Mouse (Mus musculus) spleen, postnatal 14 days (tissue): ENCODE measurements around the gene Crnn.

ENCODE experiments used
- DNase-seq, 2 experiments: peaks; one replicate each; pipeline ENCODE4 v3.0.0; 2021 to 2022; ENCODE audit warnings: low spot score in 2 of 2

Crnn gene

DNA sequence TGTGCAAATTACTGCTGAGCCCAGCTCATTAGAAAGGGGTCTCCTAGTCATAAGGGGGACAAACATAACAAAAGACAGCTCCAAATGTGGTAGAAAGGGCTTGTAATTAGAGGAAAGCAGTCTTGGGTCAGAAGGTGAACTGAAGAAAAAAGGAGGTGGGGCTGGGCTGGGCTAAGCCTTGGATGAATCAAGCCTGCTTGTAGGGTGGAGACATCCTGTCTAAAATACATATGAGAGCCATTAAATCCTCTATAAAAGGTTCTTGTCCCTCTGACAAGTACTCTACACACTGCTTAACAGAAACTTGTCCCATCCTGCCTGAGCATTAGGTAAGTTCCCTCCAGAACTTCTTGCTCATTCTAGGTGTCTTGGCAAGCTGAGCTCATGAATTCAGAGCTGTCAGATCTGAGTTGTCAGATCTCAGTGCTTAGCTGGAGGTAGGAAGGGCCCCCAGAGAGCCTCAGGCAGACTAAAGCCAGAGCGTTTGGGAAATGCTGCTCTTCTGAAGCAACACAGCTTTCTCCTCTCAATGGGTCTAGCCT is at the start of gene Crnn:
Crnn (plus strand) TSS at position 278 of the 542 bp plus-strand sequence.
- no peak for DNase-seq

- no peak for DNase-seq
Observed at GRCm38 (mm10) chr3:93096447-93096846, 48.1 kb upstream of the Crnn start.

DNA sequence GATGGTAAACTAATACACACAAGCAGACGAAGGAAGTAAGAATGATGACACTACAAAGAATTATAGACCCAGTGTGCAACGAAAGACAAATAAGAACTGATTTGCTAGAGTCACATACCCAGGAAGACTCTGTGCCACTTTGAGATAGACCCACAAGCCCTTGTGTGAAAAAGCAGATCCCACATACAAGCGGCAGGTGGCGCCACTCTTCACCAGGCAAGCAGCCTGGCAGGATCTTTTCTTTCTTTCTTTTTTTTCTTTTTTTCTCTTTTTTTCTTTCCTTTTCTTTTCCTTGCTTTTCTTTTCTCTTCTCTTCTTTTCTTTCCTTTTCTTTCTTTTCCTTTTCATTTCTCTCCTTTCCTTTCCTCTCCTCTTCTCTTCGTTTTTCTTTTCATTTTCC is 32.9 kb upstream of the Crnn start:
- no peak for DNase-seq

DNA sequence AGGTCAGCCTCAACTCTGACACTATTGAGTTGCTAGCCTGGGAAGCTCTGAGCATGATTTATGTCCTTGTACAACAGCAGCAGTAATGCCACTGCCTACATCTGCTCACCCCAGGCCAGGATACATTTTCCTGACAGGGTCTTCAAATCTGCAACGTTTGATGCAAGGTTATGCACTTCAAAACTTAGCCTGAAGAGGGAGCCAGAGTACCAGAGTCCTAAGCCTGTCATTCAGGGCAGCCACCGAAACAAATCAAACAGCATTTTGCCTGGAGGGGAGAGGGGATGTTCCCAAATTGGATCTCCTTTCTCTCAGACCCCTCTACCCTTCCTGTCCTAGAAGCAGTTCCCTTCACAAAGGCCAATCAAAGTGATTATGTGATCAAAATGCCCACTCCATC is 30.1 kb upstream of the Crnn start:
- no peak for DNase-seq

- no peak for DNase-seq
Observed at GRCm38 (mm10) chr3:93119101-93119500, 25.5 kb upstream of the Crnn start.

DNA sequence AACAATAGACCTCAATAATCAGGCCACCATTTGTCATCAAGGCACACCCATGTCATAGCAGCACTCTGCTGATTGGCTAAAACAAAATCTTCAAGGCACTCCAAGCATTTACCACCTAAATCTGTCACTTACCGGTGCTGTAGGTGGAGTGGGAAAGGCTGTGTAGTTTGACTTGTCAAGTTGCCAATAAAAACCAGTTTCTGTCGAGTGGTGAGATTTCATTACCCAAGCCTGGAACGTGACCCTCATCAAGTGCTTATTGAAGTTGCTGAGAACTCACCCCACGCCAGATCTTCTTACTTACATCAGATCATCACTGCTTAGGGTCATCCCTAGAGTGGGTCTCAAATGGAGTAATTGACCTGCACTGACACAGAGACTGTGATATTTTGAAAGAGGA is 16.5 kb upstream of the Crnn start:
- no peak for DNase-seq

DNA sequence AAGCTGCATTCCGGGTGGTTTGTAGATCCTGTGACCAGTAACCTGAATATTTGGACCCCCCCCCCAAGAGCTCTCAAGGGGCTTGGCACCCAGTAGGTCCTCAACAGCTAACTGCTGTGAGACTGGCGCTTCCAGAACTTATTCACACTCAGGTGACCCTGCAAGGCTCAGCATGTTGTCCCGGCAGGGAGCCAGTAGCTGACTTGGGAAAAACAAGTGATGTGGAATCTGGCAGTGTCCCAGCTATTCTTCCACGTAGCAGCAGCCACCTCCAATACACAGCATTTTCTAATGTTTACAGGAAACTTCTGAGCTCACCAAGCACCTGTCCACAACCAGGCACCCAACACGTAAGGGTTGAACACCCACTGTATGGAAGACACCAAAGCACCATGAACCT is 15.5 kb upstream of the Crnn start:
- DNase-seq: no peak

DNA sequence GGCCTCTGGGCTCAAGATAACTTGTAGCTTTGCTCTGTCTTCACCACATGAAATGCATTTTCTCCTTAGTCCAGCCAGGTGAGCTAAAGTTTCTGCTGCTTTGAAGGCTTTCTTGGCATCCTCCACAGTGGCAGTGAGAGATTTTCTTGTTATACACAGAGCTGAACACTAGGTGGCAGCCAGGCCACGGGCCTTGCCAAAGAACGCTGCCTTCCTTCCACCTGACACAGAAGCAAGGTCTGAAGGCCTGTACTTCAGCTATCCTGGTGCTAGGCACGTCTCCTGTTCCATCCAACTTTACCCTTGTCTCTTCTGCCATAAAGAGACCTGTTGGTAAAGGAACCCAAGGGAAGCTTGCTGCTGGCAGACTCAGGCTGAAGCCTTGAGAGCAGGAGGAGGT is 14.1 kb upstream of the Crnn start:
- DNase-seq: no peak

GRCm38 (mm10) chr3:93162502-93162901 is 17.9 kb downstream of the Crnn start:
- DNase-seq: no peak

DNA sequence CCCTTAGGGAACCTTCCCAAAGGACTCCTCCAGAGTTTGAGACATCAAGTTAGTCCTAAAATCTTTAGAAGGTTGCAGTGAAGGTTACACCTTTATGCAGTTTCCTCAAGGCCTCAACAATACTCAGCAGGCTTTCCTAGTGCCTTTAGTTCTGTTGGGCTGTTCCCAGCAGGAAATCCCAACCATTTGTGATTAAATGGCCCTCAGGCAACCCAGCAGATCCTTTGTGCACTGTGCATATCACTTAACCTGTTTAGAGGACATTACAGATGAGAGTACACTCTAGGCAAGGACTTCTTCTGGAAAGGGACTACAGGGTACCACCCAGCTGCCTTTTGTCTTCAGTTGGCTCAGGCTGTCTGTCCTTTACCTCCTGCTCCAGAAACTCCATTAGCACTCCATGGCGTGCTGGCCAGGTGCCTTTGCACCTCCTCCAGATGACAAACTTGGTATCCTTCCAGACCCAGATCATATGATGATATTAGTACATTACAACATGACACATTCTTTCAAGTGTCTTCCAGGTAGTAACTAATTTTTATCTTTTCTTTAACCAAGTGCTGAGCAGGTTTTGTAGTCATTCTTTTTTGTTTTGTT is 18.5 kb downstream of the Crnn start:
- no peak for DNase-seq

DNA sequence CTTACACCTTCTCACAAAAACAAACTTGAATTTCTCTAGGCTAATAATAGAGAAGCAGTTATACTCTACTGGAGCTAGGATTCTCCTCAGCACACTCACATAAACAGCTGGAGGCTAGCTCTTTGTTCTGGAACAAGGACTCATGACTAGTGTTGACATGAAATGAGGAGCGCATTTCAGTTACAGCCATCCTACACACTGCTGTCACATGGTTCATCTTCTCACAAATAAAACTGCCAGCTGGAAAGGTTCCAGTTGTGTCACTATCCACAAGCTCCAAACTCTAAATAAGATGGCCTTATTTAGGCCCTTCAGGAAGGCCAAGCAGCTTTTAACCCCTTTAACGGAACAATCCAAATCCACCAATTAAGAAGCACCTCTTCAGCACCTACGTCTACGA is 36.3 kb downstream of the Crnn start:
- DNase-seq: no peak

GRCm38 (mm10) chr3:93196978-93197377 is 52.4 kb downstream of the Crnn start, which contains the start of gene Flg2:
Flg2 (plus strand) TSS chr3:93197278.
- no peak for DNase-seq
